Mouse (Mus musculus): Measurements from ENCODE around the gene Cfap61.

Gene Cfap61

GRCm38 (mm10) chr2:146149206-146149974 is 214.8 kb downstream of the Cfap61 start:
- DNase-seq (ENCODE audit: low spot score) = no peak

- no peak for DNase-seq (ENCODE audit: low spot score)
Observed at GRCm38 (mm10) chr2:146168017-146168803, 233.6 kb downstream of the Cfap61 start.

- no peak for DNase-seq (ENCODE audit: low spot score)
Observed at GRCm38 (mm10) chr2:146169492-146169891, 234.9 kb downstream of the Cfap61 start.

- no peak for DNase-seq (ENCODE audit: low spot score)
Observed at GRCm38 (mm10) chr2:146172106-146172505, 237.5 kb downstream of the Cfap61 start.

- no peak for DNase-seq (ENCODE audit: low spot score)
Observed at GRCm38 (mm10) chr2:146174173-146174572, 239.6 kb downstream of the Cfap61 start.

GRCm38 (mm10) chr2:146178718-146179117 is 244.1 kb downstream of the Cfap61 start:
- DNase-seq (ENCODE audit: low spot score) = no peak

- DNase-seq (ENCODE audit: low spot score) = no peak
Observed at GRCm38 (mm10) chr2:146183830-146184793, 249.5 kb downstream of the Cfap61 start.

GRCm38 (mm10) chr2:146196126-146196525 is 261.5 kb downstream of the Cfap61 start:
- DNase-seq (ENCODE audit: low spot score) = no peak

GRCm38 (mm10) chr2:146197947-146198346 is 263.4 kb downstream of the Cfap61 start:
- no peak for DNase-seq (ENCODE audit: low spot score)

GRCm38 (mm10) chr2:146210968-146211367 is 276.4 kb downstream of the Cfap61 start:
- no peak for DNase-seq (ENCODE audit: low spot score)

- DNase-seq (ENCODE audit: low spot score) = no peak
Observed at GRCm38 (mm10) chr2:146214715-146215114, 280.1 kb downstream of the Cfap61 start.

- DNase-seq (ENCODE audit: low spot score) = no peak
Observed at GRCm38 (mm10) chr2:146216111-146217064, 281.8 kb downstream of the Cfap61 start.

GRCm38 (mm10) chr2:146217227-146217980 is 282.8 kb downstream of the Cfap61 start:
- no peak for DNase-seq (ENCODE audit: low spot score)

- DNase-seq (ENCODE audit: low spot score) = no peak
Observed at GRCm38 (mm10) chr2:146218161-146218691, 283.6 kb downstream of the Cfap61 start.

- no peak for DNase-seq (ENCODE audit: low spot score)
Observed at GRCm38 (mm10) chr2:146218881-146219535, 284.4 kb downstream of the Cfap61 start.

GRCm38 (mm10) chr2:146219791-146220190 is 285.2 kb downstream of the Cfap61 start:
- DNase-seq (ENCODE audit: low spot score) = no peak

GRCm38 (mm10) chr2:146220591-146221075 is 286.0 kb downstream of the Cfap61 start:
- DNase-seq (ENCODE audit: low spot score) = no peak

GRCm38 (mm10) chr2:146221076-146221928 is 286.7 kb downstream of the Cfap61 start, which contains the start of gene Insm1:
TSS of gene Insm1 (plus strand) at chr2:146221921.
- no peak for DNase-seq (ENCODE audit: low spot score)

Data from left cerebral cortex, adult 11 months (tissue).